Mouse (Mus musculus): ENCODE data around the gene Nabp2.
A peak's percentile ranks its signal among the peaks of the same experiment; 100 is the strongest.

GRCm38 (mm10) chr10:128458719-128459408 is 47.6 kb upstream of the Nabp2 start, which contains the start of gene Smarcc2:
- TF ChIP-seq CTCF (IDR thresholded peaks at IDR 0.05; ENCODE audit: control insufficient read depth, insufficient read depth, insufficient read length) (peak; percentile 93), MAX (IDR thresholded peaks at IDR 0.05) (no peak), MYOG (IDR thresholded peaks at IDR 0.05; ENCODE audit: control insufficient read depth, extremely low read depth, insufficient read length) (no peak), CEBPB (IDR thresholded peaks at IDR 0.05; ENCODE audit: low read depth) (no peak), FOSL1 (IDR thresholded peaks at IDR 0.05; ENCODE audit: insufficient read depth, low read length, poor library complexity, severe bottlenecking) (no peak)
